Mouse (Mus musculus) intestine, embryonic 14.5 days (tissue): ENCODE data around the gene Spock1. TPM values are rescaled to one million over a fixed set of nuclear protein-coding genes. Genes with fewer than 3 reads are reported as not detected.

Source experiments
- ATAC-seq: fragments of 200-750 bp; cut with Nextera tagmentation; replicated peaks from 2 replicates; pipeline ENCODE4 v1.8.0; 2017; ENCODE audit warnings: low read depth, moderate number of reproducible peaks, moderate TSS enrichment, moderate library complexity; ENCODE audit not compliant: low FRiP score, low TSS enrichment
- DNase-seq: peaks from one replicate; pipeline ENCODE4 v3.0.0-alpha.2; 2018; ENCODE audit warnings: low spot score
- H3K27ac ChIP-seq: fragments of 300-500 bp; sonication (generic); 2 replicates; pipeline ENCODE4 v1.5.1; 2014; ENCODE audit warnings: low read depth, mild to moderate bottlenecking, control low read depth
- H3K27me3 ChIP-seq: fragments of 300-500 bp; sonication (generic); replicated peaks from 2 replicates; pipeline ENCODE4 v1.6.1; 2014; ENCODE audit warnings: low read length, control low read depth; ENCODE audit not compliant: control insufficient read depth, insufficient read depth
- H3K36me3 ChIP-seq: fragments of 300-500 bp; sonication (generic); 2 replicates; pipeline ENCODE4 v1.6.1; 2014; ENCODE audit warnings: low read length, control low read depth; ENCODE audit not compliant: control insufficient read depth, insufficient read depth
- H3K4me1 ChIP-seq: fragments of 300-500 bp; sonication (generic); replicated peaks from 2 replicates; pipeline ENCODE4 v1.6.1; 2014; ENCODE audit warnings: low read length, control low read depth, mixed read lengths; ENCODE audit not compliant: control insufficient read depth, insufficient read depth
- H3K4me2 ChIP-seq: fragments of 300-500 bp; sonication (generic); 2 replicates; pipeline ENCODE4 v1.6.1; 2014; ENCODE audit warnings: low read length
- H3K4me3 ChIP-seq: fragments of 300-500 bp; sonication (generic); 2 replicates; pipeline ENCODE4 v1.5.1; 2014; ENCODE audit warnings: low read depth, low read length, control low read depth, mixed read lengths
- H3K9ac ChIP-seq: fragments of 300-500 bp; sonication (generic); 2 replicates; pipeline ENCODE4 v1.6.1; 2014; ENCODE audit warnings: mild to moderate bottlenecking, low read length
- H3K9me3 ChIP-seq: fragments of 300-500 bp; sonication (generic); 2 replicates; pipeline ENCODE4 v1.6.1; 2016; ENCODE audit warnings: low read length, control low read depth; ENCODE audit not compliant: control insufficient read depth
- WGBS: fragments of 180-500 bp; shearing (Covaris S2); extraction: QIAGEN DNeasy Blood & Tissue Kit; methylation state at CpG from one replicate; pipeline ENCODE4 v1.1.7; 2014; 5-methylcytosine and 5-hydroxymethylcytosine counted together
- polyA plus RNA-seq: library from polyadenylated mRNA; unstranded; fragments of >200 nt; fragmentation: Nextera tagmentation; extraction: Ambion mirVana; gene quantifications from 2 replicates; pipeline ENCODE4 v1.2.1, GENCODE M21; 2014

The Spock1 gene
- polyA plus RNA-seq, 1 experiment from 2014 or later, result 5.1 TPM

- 35% methylated on average over 1 of the region's 2 CpGs for WGBS
- no peaks in the 10 kb centered on the region for H3K9me3 ChIP-seq
- no peaks in the 10 kb centered on the region for H3K27me3 ChIP-seq
- H3K9ac ChIP-seq, result no peak overlapping the region
- no peak overlapping the region for H3K27ac ChIP-seq
- no peaks in the 10 kb centered on the region for H3K4me1 ChIP-seq
- H3K36me3 ChIP-seq, result no peaks in the 10 kb centered on the region
- ATAC-seq, result no peak
- no peak overlapping the region for H3K4me2 ChIP-seq
- DNase-seq, result no peak
- no peak overlapping the region for H3K4me3 ChIP-seq
Measured at GRCm38 (mm10) chr13:57732251-57732650, 175.9 kb downstream of the Spock1 start.

GRCm38 (mm10) chr13:57727716-57728115 is 180.4 kb downstream of the Spock1 start:
- Histone ChIP-seq H3K4me3 (no peak overlapping the region), H3K9me3 (no peaks in the 10 kb centered on the region), H3K36me3 (no peaks in the 10 kb centered on the region), H3K27me3 (no peaks in the 10 kb centered on the region), H3K4me2 (no peak overlapping the region), H3K4me1 (no peaks in the 10 kb centered on the region), H3K9ac (no peak overlapping the region), H3K27ac (no peak overlapping the region)
- no peak for ATAC-seq
- 94% methylated on average over 11 of the region's 11 CpGs for WGBS
- no peak for DNase-seq

- no peaks in the 10 kb centered on the region for H3K36me3 ChIP-seq
- ATAC-seq, result no peak
- no peaks in the 10 kb centered on the region; the same call in 1 of the 2 replicates for H3K4me1 ChIP-seq
- H3K4me3 ChIP-seq, result no peak overlapping the region
- no peak overlapping the region for H3K27ac ChIP-seq
- H3K9ac ChIP-seq, result no peak overlapping the region
- H3K4me2 ChIP-seq, result no peak overlapping the region
- WGBS, result 67% methylated on average over 7 of the region's 7 CpGs
- no peak for DNase-seq
- no peaks in the 10 kb centered on the region for H3K9me3 ChIP-seq
- H3K27me3 ChIP-seq, result no peaks in the 10 kb centered on the region
Measured at GRCm38 (mm10) chr13:57726654-57727053, 181.5 kb downstream of the Spock1 start.

- 63% methylated on average over 17 of the region's 17 CpGs for WGBS
- no peaks in the 10 kb centered on the region for H3K9me3 ChIP-seq
- H3K27me3 ChIP-seq, result no peaks in the 10 kb centered on the region
- H3K4me2 ChIP-seq, result no peak overlapping the region
- H3K4me1 ChIP-seq, result no peaks in the 10 kb centered on the region; the same call in 1 of the 2 replicates
- ATAC-seq (no peak), DNase-seq (no peak)
- H3K4me3 ChIP-seq, result no peak overlapping the region
- no peak overlapping the region for H3K9ac ChIP-seq
- no peak overlapping the region for H3K27ac ChIP-seq
- no peaks in the 10 kb centered on the region for H3K36me3 ChIP-seq
Measured at GRCm38 (mm10) chr13:57722329-57722936, 185.7 kb downstream of the Spock1 start.

- no peak overlapping the region for H3K4me3 ChIP-seq
- H3K36me3 ChIP-seq, result no peaks in the 10 kb centered on the region
- H3K4me1 ChIP-seq, result no peaks in the 10 kb centered on the region; the same call in 1 of the 2 replicates
- no peaks in the 10 kb centered on the region for H3K27me3 ChIP-seq
- H3K27ac ChIP-seq, result no peak overlapping the region
- no peak for ATAC-seq
- H3K9me3 ChIP-seq, result no peaks in the 10 kb centered on the region
- H3K9ac ChIP-seq, result no peak overlapping the region
- WGBS, result 57% methylated on average over 20 of the region's 20 CpGs
- H3K4me2 ChIP-seq, result no peak overlapping the region
- DNase-seq, result no peak
Measured at GRCm38 (mm10) chr13:57721524-57722279, 186.4 kb downstream of the Spock1 start.

GRCm38 (mm10) chr13:57718087-57718486 is 190.0 kb downstream of the Spock1 start:
- Histone ChIP-seq H3K4me1 (no peaks in the 10 kb centered on the region; the same call in 1 of the 2 replicates), H3K27me3 (no peaks in the 10 kb centered on the region), H3K9ac (no peak overlapping the region), H3K36me3 (no peaks in the 10 kb centered on the region), H3K4me2 (no peak overlapping the region), H3K4me3 (no peak overlapping the region), H3K9me3 (no peaks in the 10 kb centered on the region), H3K27ac (no peak overlapping the region)
- DNase-seq (no peak), ATAC-seq (no peak)
- 77% methylated on average over 5 of the region's 5 CpGs for WGBS

GRCm38 (mm10) chr13:57712910-57713309 is 195.2 kb downstream of the Spock1 start:
- Histone ChIP-seq H3K27ac (no peak overlapping the region), H3K36me3 (no peaks in the 10 kb centered on the region), H3K9ac (no peak overlapping the region), H3K9me3 (no peaks in the 10 kb centered on the region), H3K4me1 (no peaks in the 10 kb centered on the region), H3K27me3 (no peaks in the 10 kb centered on the region), H3K4me2 (no peak overlapping the region), H3K4me3 (no peak overlapping the region)
- no peak for ATAC-seq
- 83% methylated on average over 4 of the region's 4 CpGs for WGBS
- DNase-seq, result no peak

- H3K4me2 ChIP-seq, result no peak overlapping the region
- no peak for DNase-seq
- no peaks in the 10 kb centered on the region for H3K36me3 ChIP-seq
- H3K9me3 ChIP-seq, result no peaks in the 10 kb centered on the region
- no peak overlapping the region for H3K9ac ChIP-seq
- no peak overlapping the region for H3K27ac ChIP-seq
- H3K27me3 ChIP-seq, result no peaks in the 10 kb centered on the region
- no peaks in the 10 kb centered on the region for H3K4me1 ChIP-seq
- no peak overlapping the region for H3K4me3 ChIP-seq
- no peak for ATAC-seq
Measured at GRCm38 (mm10) chr13:57708425-57708824, 199.7 kb downstream of the Spock1 start.

- 92% methylated on average over 2 of the region's 2 CpGs for WGBS
Measured at GRCm38 (mm10) chr13:57702966-57703365, 205.2 kb downstream of the Spock1 start.

More at GRCm38 (mm10) chr13:57702966-57703365, 205.2 kb downstream of the Spock1 start:
- no peak overlapping the region for H3K27ac ChIP-seq
- H3K9ac ChIP-seq, result no peak overlapping the region
- H3K27me3 ChIP-seq, result no peaks in the 10 kb centered on the region
- H3K4me1 ChIP-seq, result no peaks in the 10 kb centered on the region
- no peaks in the 10 kb centered on the region for H3K36me3 ChIP-seq
- no peaks in the 10 kb centered on the region for H3K9me3 ChIP-seq
- no peak for DNase-seq
- ATAC-seq, result no peak
- H3K4me2 ChIP-seq, result no peak overlapping the region
- H3K4me3 ChIP-seq, result no peak overlapping the region
